Mouse (Mus musculus) activated CD4-positive, CD25-positive, alpha-beta regulatory T cell, adult 4 months (primary cell): ENCODE data around the gene Olfr876. TPM values are rescaled to one million over a fixed set of nuclear protein-coding genes. Genes with fewer than 3 reads are reported as not detected.
"Not testable (repeated sequence)": the region's sequence is repeated elsewhere in the genome, so short reads cannot be mapped to it uniquely, and the experiment has no call there.

Experiments used
- ATAC-seq: one replicate; pipeline ENCODE4 v1.8.0; 2017
- polyA plus RNA-seq, 2 experiments: library from polyadenylated mRNA; unstranded; fragments of 100-300 nt; shearing (Covaris generic); gene quantifications; one replicate each; pipeline ENCODE4 v1.2.1; 2017

The Olfr876 gene
- under 1 TPM; 0.10 to 0.20 TPM for polyA plus RNA-seq

DNA sequence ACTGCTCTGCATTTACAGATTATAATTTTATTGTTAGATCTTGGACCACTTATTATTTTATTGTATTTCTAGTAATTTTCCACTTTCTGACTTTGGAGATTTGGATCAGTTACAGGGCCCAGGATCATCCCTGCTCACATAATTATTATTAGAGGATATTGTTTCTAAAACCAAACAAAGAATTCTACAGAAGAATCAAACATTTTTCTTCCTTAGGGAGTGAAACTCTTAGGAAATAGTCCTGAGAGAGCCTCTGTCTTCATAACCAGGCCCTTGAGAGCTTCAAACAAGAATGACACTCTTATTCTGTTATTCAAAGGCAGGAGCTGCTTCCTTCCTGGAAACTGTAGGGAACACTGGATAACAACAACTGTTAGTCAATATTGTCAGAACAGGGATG, at the start of gene Olfr876:
Gene Olfr876 (plus strand): TSS at position 301 of the 400 bp plus-strand sequence.
- ATAC-seq, result no peak

DNA sequence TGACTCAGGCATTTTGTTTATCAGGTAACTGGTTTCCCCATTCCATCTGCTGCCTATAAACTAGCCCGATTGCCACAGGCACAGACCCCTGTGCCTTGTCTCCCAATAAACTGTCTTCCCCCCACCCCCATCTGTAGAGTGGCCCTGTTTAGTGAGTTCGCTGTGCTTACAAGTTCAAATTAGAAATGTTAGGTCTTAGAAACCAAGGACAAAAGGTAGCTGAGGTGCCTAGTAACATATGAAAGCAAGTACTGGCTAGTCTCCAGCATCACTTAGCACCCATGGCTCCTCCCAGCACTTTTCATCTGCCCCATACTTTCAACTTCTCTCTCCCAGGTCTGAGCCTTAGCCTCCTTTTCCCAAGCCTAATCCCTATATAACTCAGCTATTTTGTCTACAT, 41.1 kb upstream of the Olfr876 start:
- ATAC-seq, result no peak

DNA sequence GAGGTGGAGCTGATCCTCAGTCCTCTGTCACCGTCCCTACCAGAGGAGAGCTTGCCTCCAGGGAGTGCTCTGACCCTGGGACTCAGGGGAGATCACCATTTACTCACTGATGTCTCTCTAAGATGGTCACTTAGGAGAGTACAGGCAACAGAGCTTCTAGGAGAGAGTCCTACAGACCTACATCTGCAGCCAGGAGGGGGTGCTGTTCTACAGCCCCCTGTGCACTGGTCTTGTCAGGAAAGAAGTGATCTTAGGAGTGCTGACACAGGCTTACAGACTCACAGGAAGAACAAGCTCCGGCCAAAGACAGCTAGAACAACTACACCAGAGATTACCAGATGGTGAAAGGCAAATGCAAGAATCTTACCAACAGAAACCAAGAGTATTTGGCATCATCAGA, 40.3 kb upstream of the Olfr876 start:
- no peak for ATAC-seq

DNA sequence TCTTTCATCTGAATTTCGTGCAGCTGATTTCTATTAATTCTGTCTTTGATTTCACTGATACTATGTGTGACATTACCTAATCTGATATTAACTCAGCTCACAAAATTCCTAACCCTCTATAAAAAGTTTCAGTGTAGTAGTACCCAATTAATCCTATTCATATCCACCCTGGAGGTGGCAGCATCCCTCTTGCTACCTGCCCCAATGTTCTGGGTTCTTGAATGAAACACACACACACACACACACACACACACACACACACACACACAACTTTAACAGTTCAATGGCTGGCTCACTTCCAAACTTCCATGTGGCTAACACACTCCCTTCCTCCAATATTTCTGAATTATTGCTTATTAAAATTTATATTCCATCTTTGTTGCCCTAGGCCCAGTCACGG, 32.2 kb upstream of the Olfr876 start:
- no peak for ATAC-seq

DNA sequence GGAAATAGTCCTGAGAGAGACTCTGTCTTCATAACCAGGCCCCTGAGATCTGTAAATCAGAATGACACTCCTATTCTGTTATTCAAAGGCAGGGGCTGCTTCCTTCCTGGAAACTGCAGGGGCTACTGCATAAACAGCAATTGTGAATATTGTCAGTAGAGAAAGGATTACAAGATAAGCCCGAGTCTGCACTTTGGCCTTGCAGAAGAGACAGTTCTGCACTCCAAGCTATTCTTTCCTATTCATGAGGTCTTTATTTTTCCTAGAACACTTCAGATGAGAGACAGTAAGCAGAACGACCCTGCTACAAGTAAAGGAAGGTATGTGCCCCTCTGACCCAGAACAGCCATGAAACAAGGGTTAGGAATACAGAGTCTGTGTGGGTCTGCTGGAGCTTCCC, 31.1 kb upstream of the Olfr876 start, which contains the start of gene Olfr875:
Gene Olfr875 (plus strand): TSS at position 99 of the 400 bp plus-strand sequence.
- no peak for ATAC-seq

DNA sequence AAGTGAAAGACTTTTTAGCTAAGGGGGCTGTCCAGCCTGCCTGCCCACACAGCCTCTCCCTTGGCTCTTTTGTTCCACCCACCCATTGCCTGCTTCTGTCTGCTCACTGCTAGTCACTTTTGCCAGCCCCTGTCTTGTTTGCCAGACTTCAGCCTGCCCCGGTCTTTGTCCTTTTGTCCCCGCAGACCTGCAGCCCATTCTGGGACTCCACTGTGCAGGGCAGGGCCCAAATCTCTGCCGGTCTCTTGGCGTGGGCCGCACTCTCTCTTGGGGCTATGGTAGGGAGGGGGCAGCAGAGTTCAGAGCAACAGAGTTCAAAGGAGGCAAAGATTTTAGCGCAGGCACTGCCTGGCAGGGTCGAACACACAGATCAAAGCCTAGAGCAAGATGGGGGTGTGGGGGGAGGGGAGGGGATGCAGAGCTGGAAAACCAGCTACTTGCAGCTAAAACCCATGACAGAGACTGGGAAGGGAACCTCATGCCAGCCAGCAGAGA, 20.0 kb upstream of the Olfr876 start:
- ATAC-seq, result no peak

DNA sequence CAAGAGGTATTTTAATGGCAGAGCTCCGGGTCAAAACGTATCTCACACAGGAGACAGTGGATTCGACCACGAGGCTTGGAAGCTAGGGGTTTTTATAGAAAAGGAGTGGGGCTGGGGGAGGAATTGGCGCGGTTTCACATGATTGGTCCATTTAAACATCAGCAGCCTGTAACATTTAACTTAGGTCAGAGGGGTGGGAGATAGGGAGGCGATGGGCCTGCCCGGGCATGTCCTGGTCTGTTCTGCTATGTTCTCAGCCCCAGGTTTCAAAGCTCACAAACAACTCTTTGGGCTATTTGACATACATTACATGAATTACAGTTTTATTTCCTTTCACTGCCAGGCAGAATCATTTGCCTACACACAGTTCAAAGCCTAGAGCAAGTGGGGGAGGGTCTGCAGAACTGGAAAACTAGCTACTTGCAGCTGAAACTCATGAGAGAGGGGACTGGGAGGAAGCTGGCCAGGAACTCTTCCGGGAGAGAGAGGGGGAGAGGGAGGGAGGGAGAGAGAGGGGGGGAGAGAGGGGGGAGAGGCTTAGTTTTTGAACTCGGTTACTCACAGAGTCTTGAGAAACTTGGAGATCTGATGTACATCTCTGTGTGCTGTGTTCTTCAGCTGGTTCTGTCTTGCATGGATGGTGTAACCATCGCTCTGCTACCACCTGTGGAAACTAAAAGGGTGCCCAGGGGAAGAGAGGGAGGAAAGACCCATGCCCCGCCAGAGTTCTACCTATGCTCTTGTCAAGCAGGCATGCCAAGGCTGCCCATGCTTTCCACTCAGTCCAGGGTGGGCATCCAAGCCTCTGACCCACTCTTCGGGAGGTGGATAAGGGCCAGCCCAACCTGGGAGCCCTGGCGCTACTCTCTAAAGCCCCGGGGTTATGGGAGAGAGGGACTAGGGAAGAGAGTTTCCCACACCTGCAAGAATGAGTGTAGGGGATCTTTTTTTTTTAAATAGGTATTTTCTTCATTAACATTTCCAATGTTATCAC, 19.1 kb upstream of the Olfr876 start:
- ATAC-seq, result not testable (repeated sequence)

DNA sequence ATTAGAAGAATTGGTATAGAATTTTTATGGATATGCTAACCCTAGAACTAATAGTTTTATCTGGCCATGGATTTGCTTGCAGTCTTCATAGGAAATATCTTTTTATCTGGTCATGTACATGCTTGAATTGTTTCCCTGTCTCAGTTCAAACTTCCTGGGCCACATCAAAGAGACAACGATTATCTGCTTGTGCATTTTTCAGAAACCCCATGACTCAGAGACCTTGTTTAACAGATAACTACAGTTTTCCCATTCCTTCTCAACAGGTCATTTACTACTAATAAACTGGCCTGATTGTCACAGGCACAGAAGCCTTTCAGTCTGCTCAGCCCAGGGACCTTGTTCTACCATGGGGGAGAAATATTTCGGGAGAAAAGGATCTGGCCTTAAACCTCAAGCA, 16.4 kb upstream of the Olfr876 start:
- no peak for ATAC-seq

DNA sequence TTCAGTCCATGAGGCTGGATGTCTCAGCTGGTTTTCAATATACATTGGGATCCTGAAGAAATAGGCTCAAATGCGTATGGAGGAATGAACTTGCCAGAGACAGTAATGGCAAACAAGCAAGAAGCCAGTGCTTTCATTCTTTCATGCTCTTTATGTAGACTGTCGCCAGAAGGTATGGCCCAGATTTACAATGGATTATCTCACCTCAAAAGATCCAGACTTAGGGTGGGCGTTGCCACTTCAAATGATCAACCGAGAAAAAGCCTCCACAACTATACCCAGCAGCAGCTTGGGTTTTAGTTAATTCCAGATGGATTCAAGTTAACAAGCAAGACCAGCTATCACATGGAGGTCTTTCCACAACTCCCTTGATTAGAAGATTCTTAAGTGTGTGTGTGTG, 776 bp upstream of the Olfr876 start:
- no peak for ATAC-seq

DNA sequence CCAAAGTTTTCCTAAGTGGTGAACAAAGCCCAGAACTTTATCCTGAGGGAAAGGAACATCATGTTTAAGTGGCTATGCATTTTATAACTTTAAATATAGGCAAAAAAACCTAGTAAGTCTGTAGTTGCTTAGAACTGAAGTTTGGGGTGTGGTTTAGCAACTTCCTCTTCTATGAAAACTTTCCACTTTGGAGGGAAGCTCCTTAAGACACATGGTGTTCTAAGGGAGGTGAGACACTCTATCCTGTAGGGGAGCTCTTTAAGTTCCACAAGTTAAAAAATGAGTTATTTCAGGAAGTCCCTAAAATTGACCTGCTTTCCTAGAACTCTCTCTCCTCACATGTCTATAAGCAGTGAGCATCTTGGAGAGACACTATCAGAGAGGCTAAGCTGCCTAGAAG, 4.4 kb downstream of the Olfr876 start:
- ATAC-seq, result no peak

DNA sequence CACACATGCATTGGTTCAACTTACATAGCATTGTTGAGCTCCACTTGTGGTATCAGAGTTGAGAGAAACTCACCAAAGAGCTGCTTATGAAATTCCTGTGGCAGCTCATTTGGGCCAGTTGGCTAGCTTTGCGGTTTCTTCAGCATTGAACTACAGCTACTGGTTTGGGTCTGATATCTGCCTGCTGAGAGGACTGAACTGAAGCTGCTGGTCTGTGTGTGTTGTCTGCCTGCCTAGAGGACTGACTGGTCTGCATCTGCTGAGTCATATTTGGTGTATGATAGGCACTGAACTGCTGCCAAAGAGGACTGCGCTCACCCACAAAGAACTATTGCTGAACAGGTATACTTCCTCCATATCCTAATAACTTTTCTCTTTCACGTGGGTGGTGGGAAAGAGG, 5.6 kb downstream of the Olfr876 start:
- ATAC-seq, result no peak

DNA sequence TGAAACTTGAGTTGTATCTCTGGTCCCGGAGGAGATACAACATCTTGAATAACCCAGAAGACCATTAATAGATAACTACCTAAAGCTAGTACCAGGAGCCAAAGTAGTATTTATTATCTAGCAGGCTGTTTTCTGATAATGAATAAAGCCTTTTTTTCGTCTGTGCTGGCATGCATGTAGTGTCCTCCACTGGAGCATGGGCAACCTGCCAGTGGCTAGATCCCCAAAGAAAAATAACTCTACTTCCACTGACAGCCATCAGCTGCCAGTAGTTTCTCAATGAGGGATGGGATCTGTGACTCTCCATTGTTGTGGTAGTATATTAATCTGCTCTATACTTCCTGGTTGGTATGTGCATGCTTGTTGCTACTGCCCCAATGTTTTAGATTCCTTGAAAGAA, 6.1 kb downstream of the Olfr876 start:
- no peak for ATAC-seq

DNA sequence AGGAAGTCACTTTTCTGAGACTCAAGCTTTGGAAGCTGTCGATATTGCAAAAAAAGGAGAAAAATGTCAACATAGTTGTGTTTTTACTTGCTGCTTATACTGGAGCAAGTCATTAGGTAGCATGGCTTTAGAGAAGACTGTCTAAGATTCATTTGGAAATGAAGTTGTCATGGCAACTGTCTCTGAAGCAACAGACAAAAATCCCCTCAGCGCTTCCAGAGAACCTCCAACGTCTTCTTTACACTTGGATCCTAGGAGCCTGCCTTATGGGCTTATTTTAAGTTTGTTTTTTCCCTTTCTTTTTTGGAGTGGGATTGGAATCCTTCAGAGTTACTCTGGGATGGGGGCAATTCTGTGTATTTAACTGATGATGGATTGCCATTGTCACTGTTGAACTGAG, 11.9 kb downstream of the Olfr876 start:
- ATAC-seq, result no peak

DNA sequence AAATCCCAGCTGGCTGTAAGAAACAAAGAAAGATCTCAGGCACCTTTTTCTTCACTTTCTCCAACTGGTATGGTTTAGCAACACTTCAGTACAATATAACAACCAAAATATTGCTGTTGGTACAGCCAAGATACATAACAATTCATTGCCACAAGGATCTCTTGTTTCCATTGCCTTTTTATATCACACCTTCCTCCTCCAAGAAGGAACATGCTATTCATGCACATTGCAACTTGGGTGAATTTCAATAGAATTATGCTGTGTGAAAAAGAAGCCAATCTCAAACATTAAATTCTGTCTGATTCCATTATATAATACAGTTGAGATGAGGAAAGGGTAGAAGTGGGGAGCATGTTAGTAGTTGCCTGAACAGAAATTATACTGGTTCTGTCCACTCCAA, 27.1 kb downstream of the Olfr876 start:
- ATAC-seq, result no peak

DNA sequence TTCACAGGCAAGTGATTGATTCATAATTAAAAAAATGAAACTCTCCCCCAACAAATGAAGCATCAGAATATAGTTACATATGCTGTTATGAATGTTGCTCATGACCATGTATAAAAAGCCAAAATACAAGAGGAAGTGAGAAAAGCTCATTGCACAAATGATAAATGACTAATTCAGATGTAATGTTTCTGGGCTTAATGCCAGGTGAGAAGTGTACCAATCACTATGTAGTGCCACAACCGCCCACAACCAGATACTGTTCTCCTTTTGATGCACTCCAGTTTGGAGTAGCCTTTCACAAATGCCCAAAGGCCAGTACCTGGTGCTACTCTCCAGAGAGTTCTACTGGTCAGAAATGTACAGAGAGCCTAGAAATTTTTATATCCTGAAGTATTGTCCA, 30.5 kb downstream of the Olfr876 start:
- ATAC-seq, result no peak

DNA sequence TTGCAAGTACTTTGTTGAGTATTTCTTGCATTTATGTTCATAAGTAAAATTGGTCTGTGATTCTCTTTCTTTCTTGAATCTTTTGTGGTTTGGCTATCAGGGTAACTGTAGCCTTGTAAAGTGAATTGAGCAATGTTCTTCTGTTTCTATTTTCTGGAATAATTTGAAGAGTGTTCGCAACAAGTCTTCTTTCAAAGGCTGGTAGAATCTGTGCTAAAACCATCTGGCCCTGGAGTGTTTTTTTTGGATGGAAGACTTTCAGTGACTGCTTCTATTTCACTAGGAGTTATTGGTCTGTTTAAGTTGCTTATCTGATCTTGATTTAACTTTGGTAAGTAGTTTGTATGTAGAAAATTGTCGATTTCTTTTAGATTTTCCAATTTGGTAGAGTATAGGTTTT, 46.4 kb downstream of the Olfr876 start:
- no peak for ATAC-seq

DNA sequence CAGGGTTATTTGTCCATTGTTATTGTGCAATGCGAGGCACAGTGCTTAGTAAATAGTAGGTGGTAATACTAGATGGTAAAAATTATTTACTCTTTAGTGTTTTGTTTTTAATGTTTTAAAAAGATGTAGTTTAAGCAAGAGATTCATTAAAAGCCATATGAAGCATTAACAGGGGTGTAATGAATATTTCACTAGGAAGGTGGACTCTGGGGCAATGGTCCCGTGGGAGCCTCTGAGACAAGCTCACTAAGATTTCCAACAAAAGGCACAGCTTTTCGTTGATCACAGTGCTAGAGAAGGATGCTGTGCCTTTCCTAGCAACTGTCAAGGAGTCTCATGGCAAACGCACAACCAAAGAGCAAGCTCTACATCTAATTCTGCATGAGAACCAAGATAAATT, 51.1 kb downstream of the Olfr876 start, which contains the start of gene Olfr877:
Gene Olfr877 (plus strand): TSS at position 301 of the 400 bp plus-strand sequence.
- ATAC-seq, result no peak

Other genes with a start within 250 kb of the Olfr876 start
- 10 to 100 TPM in 1 of 2 experiments, 1 to 10 TPM in 1; 9.7 to 13.6 TPM for gene Siae, start 247.3 kb upstream of the Olfr876 start, polyA plus RNA-seq
- 1 to 10 TPM in 1 of 2 experiments, not detected in 1; 1.4 TPM for gene Spa17, start 189.3 kb upstream of the Olfr876 start, polyA plus RNA-seq
- 100 to 1,000 TPM; 200 to 207 TPM for gene Tbrg1, start 145.7 kb upstream of the Olfr876 start, polyA plus RNA-seq
- not detected for gene Panx3, start 133.8 kb upstream of the Olfr876 start, polyA plus RNA-seq
- gene Olfr160, start 86.8 kb upstream of the Olfr876 start, polyA plus RNA-seq, result under 1 TPM in 1 of 2 experiments, not detected in 1; 0.41 TPM
- not detected for gene Olfr874, start 57.9 kb upstream of the Olfr876 start, polyA plus RNA-seq
- gene Olfr875, start 31.2 kb upstream of the Olfr876 start, polyA plus RNA-seq, result not detected
- gene Olfr877, start 51.2 kb downstream of the Olfr876 start, polyA plus RNA-seq, result not detected
- gene Olfr145, start 93.7 kb downstream of the Olfr876 start, polyA plus RNA-seq, result under 1 TPM; 0.11 to 0.15 TPM
- under 1 TPM in 1 of 2 experiments, not detected in 1; 0.21 TPM for gene Olfr878, start 114.8 kb downstream of the Olfr876 start, polyA plus RNA-seq
- under 1 TPM in 1 of 2 experiments, not detected in 1; 0.16 TPM for gene Olfr881, start 188.8 kb downstream of the Olfr876 start, polyA plus RNA-seq
- gene Olfr883, start 222.8 kb downstream of the Olfr876 start, polyA plus RNA-seq, result not detected
- gene Olfr884, start 243.5 kb downstream of the Olfr876 start, polyA plus RNA-seq, result not detected